Mouse (Mus musculus) G1E (cell line): ENCODE data around the gene Slc22a13.

Experiments
- CTCF ChIP-seq: IDR thresholded peaks from 2 replicates; pipeline ENCODE4 v1.5.1; 2012; ENCODE audit warnings: low read depth, low read length, inconsistent platforms, mixed read lengths
- GATA1 ChIP-seq: IDR thresholded peaks from 2 replicates; pipeline ENCODE4 v1.6.1; 2012; ENCODE audit warnings: borderline replicate concordance, low read length, inconsistent platforms, mixed read lengths
- POLR2AphosphoS5 ChIP-seq: IDR thresholded peaks from 2 replicates; pipeline ENCODE4 v1.6.1; 2012; ENCODE audit warnings: low read depth, low read length, inconsistent platforms; ENCODE audit not compliant: insufficient replicate concordance

GRCm38 (mm10) chr9:119145137-119145536 is 63.8 kb downstream of the Slc22a13 start:
- TF ChIP-seq CTCF (no peak), POLR2AphosphoS5 (no peak), GATA1 (no peak)
